ENCODE assay signal across 9 mouse cellular contexts in the genomic region with DNA sequence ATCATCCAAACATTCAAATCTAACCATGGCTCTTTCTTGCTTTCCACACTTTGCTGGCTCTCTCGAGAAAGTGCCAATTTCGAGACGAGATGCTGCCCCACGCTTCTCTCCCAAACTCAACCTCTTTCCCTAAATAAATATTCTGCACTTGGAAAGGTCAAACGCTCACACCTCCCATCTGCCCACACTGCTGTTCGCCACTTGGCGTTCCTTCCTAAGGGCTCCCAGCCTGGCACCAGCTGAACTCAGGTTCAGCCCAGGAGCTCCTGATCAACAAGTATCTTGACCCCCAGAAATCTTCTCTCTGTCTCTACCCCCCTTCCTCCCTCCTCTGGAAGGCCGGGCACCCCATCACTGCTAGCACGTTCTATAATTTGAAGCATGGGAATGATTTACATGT. TPM values are rescaled to one million over a fixed set of nuclear protein-coding genes. Genes with fewer than 3 reads are reported as not detected.
DNase-seq lines count a peak whose midpoint lies in the region; ATAC-seq and TF ChIP-seq lines count a peak whose summit lies in the region.
"Had no signal": no experiment of that assay in that cellular context is flagged by ENCODE, and none has a peak within 500 bp of the region (broad histone marks: within the 10 kb centered on the region; RNA-seq: fewer than 3 reads in every experiment).

No protein-coding gene starts in this region.

- intact Hi-C loops in gastrocnemius, adult 2 months (cut with DNase I), result no loop called here

- H3K36me3 ChIP-seq in neural tube, embryonic 11.5 days (ENCODE audit: control insufficient read depth, insufficient read depth, low read length), result no peaks in the 10 kb centered on the region; the same call in 1 of the 2 replicates
- H3K36me3 ChIP-seq in liver, embryonic 12.5 days, result peaks cover 4% of the 10 kb centered on the region; the same call in 1 of the 2 replicates
- peaks cover 3% of the 10 kb centered on the region; the same call in 1 of the 2 replicates for H3K36me3 ChIP-seq in thymus, adult 2 months (ENCODE audit: control insufficient read depth, insufficient read depth, low read length)

- peaks cover 7% of the 10 kb centered on the region; the same call in 1 of the 2 replicates for H3K4me1 ChIP-seq in neural tube, embryonic 11.5 days (ENCODE audit: control insufficient read depth, insufficient read depth, low read length)
- peaks cover 25% of the 10 kb centered on the region; the same call in 1 of the 2 replicates for H3K4me1 ChIP-seq in liver, embryonic 12.5 days
- H3K4me1 ChIP-seq in thymus, adult 2 months (replicated peaks; ENCODE audit: control insufficient read depth, insufficient read depth, low read length), result peaks cover 45% of the 10 kb centered on the region

- H3K27ac ChIP-seq in gastrocnemius, adult 2 months, result peak overlapping the region; percentile 74
- H3K27ac ChIP-seq in neural tube, embryonic 11.5 days (ENCODE audit: low read depth, low read length), result no peak overlapping the region
- H3K27ac ChIP-seq in liver, embryonic 12.5 days, result no peak overlapping the region
- no peak overlapping the region for H3K27ac ChIP-seq in thymus, adult 2 months (ENCODE audit: control insufficient read depth, insufficient read depth, low read length)
- H3K27ac ChIP-seq: liver, embryonic 14.5 days had no signal

- no peaks in the 10 kb centered on the region for H3K27me3 ChIP-seq in neural tube, embryonic 11.5 days (ENCODE audit: control insufficient read depth, insufficient read depth, low read length)
- no peaks in the 10 kb centered on the region for H3K27me3 ChIP-seq in liver, embryonic 12.5 days (replicated peaks)
- H3K27me3 ChIP-seq in thymus, adult 2 months (ENCODE audit: control insufficient read depth, insufficient read depth, low read length), result no peaks in the 10 kb centered on the region

- no peak for ATAC-seq in neural tube, embryonic 11.5 days (ENCODE audit: insufficient read depth, low FRiP score, low TSS enrichment)
- no peak for ATAC-seq in liver, embryonic 12.5 days
- no peak for ATAC-seq in erythroblast, adult 5-6 weeks (replicated peaks; ENCODE audit: low FRiP score, poor library complexity, severe bottlenecking)

- TF ChIP-seq CTCF in gastrocnemius, adult 2 months (IDR thresholded peaks at IDR 0.05), result no peak
- no peak for TF ChIP-seq CTCF in thymus, adult 2 months (IDR thresholded peaks at IDR 0.05; ENCODE audit: borderline replicate concordance, control insufficient read depth, extremely low read depth, insufficient read depth, low read length, poor library complexity)

- DNase-seq in gastrocnemius, adult 2 months, result peak; percentile 30
- DNase-seq in gastrocnemius, adult 8-10 months (ENCODE audit: low spot score in 2 of 2), result no peak
- no peak for DNase-seq in neural tube, embryonic 11.5 days (ENCODE audit: low spot score)
- no peak for DNase-seq in neural tube, embryonic 10.5 days (ENCODE audit: extremely low spot score, low spot score)
- no peak for DNase-seq in thymus, adult 2 months
- no peak for DNase-seq in thymus, adult 18-20 months

- no peak for TF ChIP-seq POLR2A in thymus, adult 2 months (IDR thresholded peaks at IDR 0.05; ENCODE audit: control insufficient read depth, extremely low read depth, insufficient read depth, low read length, poor library complexity)

- H3K4me3 ChIP-seq in gastrocnemius, adult 2 months, result peak overlapping the region; percentile 69
- H3K4me3 ChIP-seq in neural tube, embryonic 11.5 days (ENCODE audit: low read depth, low read length), result no peak overlapping the region
- no peak overlapping the region for H3K4me3 ChIP-seq in liver, embryonic 12.5 days
- no peak overlapping the region for H3K4me3 ChIP-seq in thymus, adult 2 months (ENCODE audit: control insufficient read depth, insufficient read depth, low read length)

- WGBS in neural tube, embryonic 11.5 days, result 63% methylated on average over 9 of the region's 9 CpGs
- 74% methylated on average over 9 of the region's 9 CpGs for WGBS in liver, embryonic 12.5 days (ENCODE audit: insufficient replicate concordance)
- WGBS in thymus, adult 2 months, result 95% methylated on average over 9 of the region's 9 CpGs

- H3K9ac ChIP-seq in neural tube, embryonic 11.5 days (ENCODE audit: low read length), result no peak overlapping the region
- no peak overlapping the region for H3K9ac ChIP-seq in liver, embryonic 12.5 days
- H3K9ac ChIP-seq: liver, embryonic 14.5 days had no signal

- H3K9me3 ChIP-seq in neural tube, embryonic 11.5 days (ENCODE audit: control insufficient read depth, low read length), result no peaks in the 10 kb centered on the region
- no peaks in the 10 kb centered on the region for H3K9me3 ChIP-seq in liver, embryonic 12.5 days (replicated peaks)

- H3K4me2 ChIP-seq in neural tube, embryonic 11.5 days (ENCODE audit: low read depth), result peak overlapping the region; percentile 41
- peak overlapping the region; percentile 37 for H3K4me2 ChIP-seq in liver, embryonic 12.5 days

RNA-seq across cellular contexts. Expression of gene Elk3, which starts 34.1 kb away (rescaled TPM):
- total RNA-seq in gastrocnemius, adult 2 months (2021), result 10 to 100 TPM; 11.7 to 14.2 TPM
- 10 to 100 TPM in 1 of 4 experiments, 1 to 10 TPM in 3; 6.9 to 11.1 (median 8.1) TPM for total RNA-seq in gastrocnemius, adult 8-10 months (2022)
- 21.9 and 28.1 TPM in 2 replicates for polyA plus RNA-seq in neural tube, embryonic 11.5 days (2014; fragmentation: Nextera tagmentation; extraction: Ambion mirVana)
- polyA plus RNA-seq in liver, embryonic 12.5 days (2016; fragmentation: Nextera tagmentation; extraction: Ambion mirVana), result 8.6 and 9.6 TPM in 2 replicates
- 3.8 TPM in 2 replicates for total RNA-seq in erythroblast, adult 5-6 weeks (2015; ENCODE audit: low replicate concordance)
- total RNA-seq in erythroblast, adult 5-6 weeks (2017; ENCODE audit: low replicate concordance), result 3.3 and 4.2 TPM in 2 replicates
- 47.2 and 62.7 TPM in 2 replicates for polyA plus RNA-seq in thymus, adult 2 months (2012; rRNA removed)
